Mouse (Mus musculus) neutrophil, adult 83 days (primary cell): ENCODE results near the gene H2al1f. TPM values are rescaled to one million over a fixed set of nuclear protein-coding genes. Genes with fewer than 3 reads are reported as not detected.

Source experiments
- total RNA-seq, 2 experiments: library from RNA; stranded (reverse); gene quantifications; one replicate each; pipeline ENCODE4 v1.2.4; 2023

H2al1f gene
- total RNA-seq, result not detected

DNA sequence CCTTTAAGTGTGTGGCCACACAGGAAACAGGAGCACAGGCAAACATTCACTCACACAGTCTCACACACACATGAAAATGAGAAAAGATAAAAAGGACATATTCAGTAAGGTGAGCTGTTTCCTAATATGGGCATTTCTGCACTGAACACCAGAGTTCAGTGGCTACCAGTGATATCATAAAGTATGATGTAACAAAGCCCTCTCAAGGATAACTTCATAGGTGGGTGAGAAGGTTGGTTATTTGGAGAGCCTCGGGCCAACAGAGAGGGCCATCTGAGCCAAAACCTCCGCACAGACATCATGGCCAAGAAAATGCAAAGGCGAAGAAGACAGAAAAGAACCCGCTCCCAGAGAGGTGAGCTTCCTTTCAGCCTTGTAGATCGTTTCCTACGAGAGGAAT, at the start of gene H2al1f:
Gene H2al1f, plus strand, starts transcription at position 301 of the 400 bp plus-strand sequence.

DNA sequence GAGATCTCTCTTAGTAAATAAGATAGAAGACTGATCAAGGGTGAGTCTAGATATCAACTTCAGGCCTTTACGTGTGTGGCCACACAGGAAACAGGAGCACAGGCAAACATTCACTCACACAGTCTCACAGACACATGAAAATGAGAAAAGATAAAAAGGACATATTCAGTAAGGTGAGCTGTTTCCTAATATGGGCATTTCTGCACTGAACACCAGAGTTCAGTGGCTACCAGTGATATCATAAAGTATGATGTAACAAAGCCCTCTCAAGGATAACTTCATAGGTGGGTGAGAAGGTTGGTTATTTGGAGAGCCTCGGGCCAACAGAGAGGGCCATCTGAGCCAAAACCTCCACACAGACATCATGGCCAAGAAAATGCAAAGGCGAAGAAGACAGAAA, 16.0 kb upstream of the H2al1f start, which contains the start of gene H2al1a:
Gene H2al1a, plus strand, starts transcription at position 301 of the 400 bp plus-strand sequence.

GRCm38 (mm10) chrX:11302132-11302531, 12.8 kb upstream of the H2al1f start, which contains the start of gene H2al1b:
TSS of gene H2al1b (plus strand) at chrX:11302432.

GRCm38 (mm10) chrX:11305355-11305754, 9.6 kb upstream of the H2al1f start, which contains the start of gene H2al1c:
TSS of gene H2al1c (plus strand) at chrX:11305655.

DNA sequence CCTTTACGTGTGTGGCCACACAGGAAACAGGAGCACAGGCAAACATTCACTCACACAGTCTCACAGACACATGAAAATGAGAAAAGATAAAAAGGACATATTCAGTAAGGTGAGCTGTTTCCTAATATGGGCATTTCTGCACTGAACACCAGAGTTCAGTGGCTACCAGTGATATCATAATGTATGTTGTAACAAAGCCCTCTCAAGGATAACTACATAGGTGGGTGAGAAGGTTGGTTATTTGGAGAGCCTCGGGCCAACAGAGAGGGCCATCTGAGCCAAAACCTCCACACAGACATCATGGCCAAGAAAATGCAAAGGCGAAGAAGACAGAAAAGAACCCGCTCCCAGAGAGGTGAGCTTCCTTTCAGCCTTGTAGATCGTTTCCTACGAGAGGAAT, 6.4 kb upstream of the H2al1f start, which contains the start of gene H2al1d:
Gene H2al1d, plus strand, starts transcription at position 301 of the 400 bp plus-strand sequence.

DNA sequence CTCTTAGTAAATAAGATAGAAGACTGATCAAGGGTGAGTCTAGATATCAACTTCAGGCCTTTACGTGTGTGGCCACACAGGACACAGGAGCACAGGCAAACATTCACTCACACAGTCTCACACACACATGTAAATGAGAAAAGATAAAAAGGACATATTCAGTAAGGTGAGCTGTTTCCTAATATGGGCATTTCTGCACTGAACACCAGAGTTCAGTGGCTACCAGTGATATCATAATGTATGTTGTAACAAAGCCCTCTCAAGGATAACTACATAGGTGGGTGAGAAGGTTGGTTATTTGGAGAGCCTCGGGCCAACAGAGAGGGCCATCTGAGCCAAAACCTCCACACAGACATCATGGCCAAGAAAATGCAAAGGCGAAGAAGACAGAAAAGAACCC, 3.3 kb upstream of the H2al1f start, which contains the start of gene H2al1e:
Gene H2al1e, plus strand, starts transcription at position 301 of the 400 bp plus-strand sequence.

GRCm38 (mm10) chrX:11317956-11318355, 3.0 kb downstream of the H2al1f start, which contains the start of gene H2al1g:
TSS of gene H2al1g (plus strand) at chrX:11318256.

GRCm38 (mm10) chrX:11321192-11321591, 6.2 kb downstream of the H2al1f start, which contains the start of gene H2al1h:
TSS of gene H2al1h (plus strand) at chrX:11321492.

DNA sequence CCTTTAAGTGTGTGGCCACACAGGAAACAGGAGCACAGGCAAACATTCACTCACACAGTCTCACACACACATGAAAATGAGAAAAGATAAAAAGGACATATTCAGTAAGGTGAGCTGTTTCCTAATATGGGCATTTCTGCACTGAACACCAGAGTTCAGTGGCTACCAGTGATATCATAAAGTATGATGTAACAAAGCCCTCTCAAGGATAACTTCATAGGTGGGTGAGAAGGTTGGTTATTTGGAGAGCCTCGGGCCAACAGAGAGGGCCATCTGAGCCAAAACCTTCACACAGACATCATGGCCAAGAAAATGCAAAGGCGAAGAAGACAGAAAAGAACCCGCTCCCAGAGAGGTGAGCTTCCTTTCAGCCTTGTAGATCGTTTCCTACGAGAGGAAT, 9.4 kb downstream of the H2al1f start, which contains the start of gene H2al1i:
Gene H2al1i, plus strand, starts transcription at position 301 of the 400 bp plus-strand sequence.

GRCm38 (mm10) chrX:11327522-11327921, 12.6 kb downstream of the H2al1f start, which contains the start of gene H2al1j:
TSS of gene H2al1j (plus strand) at chrX:11327822.

Other genes with a start within 250 kb of the H2al1f start
- gene H2al1a, start 15.9 kb upstream of the H2al1f start, total RNA-seq, result not detected
- not detected for gene H2al1b, start 12.7 kb upstream of the H2al1f start, total RNA-seq
- not detected for gene H2al1c, start 9.5 kb upstream of the H2al1f start, total RNA-seq
- gene H2al1d, start 6.3 kb upstream of the H2al1f start, total RNA-seq, result not detected
- not detected for gene H2al1e, start 3.2 kb upstream of the H2al1f start, total RNA-seq
- not detected for gene H2al1g, start 3.1 kb downstream of the H2al1f start, total RNA-seq
- gene H2al1h, start 6.3 kb downstream of the H2al1f start, total RNA-seq, result not detected
- gene H2al1i, start 9.5 kb downstream of the H2al1f start, total RNA-seq, result not detected
- not detected for gene H2al1j, start 12.7 kb downstream of the H2al1f start, total RNA-seq